Mouse (Mus musculus) right cerebral cortex, adult 18-20 months (tissue): ENCODE results near the gene Gm904.
"Not testable (repeated sequence)": the region's sequence is repeated elsewhere in the genome, so short reads cannot be mapped to it uniquely, and the experiment has no call there.

Experiments used
- DNase-seq: peaks from one replicate; pipeline ENCODE4 v3.0.0; 2022; ENCODE audit warnings: mixed read lengths

The Gm904 gene

GRCm38 (mm10) chr13:50642928-50643327 is at the start of gene Gm904:
Gm904 (plus strand) TSS chr13:50643228.
- DNase-seq: not testable (repeated sequence)

- not testable (repeated sequence) for DNase-seq
Measured at GRCm38 (mm10) chr13:50648771-50649170, 5.7 kb downstream of the Gm904 start.
